Mouse (Mus musculus): ENCODE measurements around the gene Xrcc3.

DNA sequence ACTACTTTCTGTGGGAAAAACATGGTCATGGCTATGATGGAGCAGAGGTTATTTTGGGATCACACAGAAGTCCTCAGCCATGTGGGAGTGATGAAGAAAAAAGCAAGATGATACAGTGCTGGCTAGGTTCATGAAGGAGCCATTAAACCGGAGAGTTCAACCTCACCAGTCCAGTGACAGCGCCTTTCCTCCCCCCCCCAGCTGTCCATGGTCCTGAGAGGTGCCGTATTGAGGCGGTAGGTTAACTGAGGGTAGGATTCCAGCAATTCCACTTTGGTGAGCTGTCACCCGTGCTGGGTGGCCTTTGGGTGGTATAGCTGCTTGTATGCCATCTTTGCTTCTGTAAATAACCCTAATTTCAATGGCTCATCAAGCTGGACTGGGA is 57.0 kb downstream of the Xrcc3 start:
- TF ChIP-seq CTCF (conservative IDR thresholded peaks at IDR 0.05; ENCODE audit: insufficient read depth, insufficient read length, low read depth, low read length) (no peak), POLR2A (IDR thresholded peaks at IDR 0.05; ENCODE audit: low read depth, low read length) (no peak)
